Mouse (Mus musculus): Measurements from ENCODE around the gene Olfr740.

Gene Olfr740

GRCm38 (mm10) chr14:50445245-50445644 lies at the start of gene Olfr740:
TSS of gene Olfr740 (plus strand) at chr14:50445545.
- DNase-seq (ENCODE audit: low spot score) = no peak

GRCm38 (mm10) chr14:50407268-50407667 lies 38.1 kb upstream of the Olfr740 start, which contains the start of gene Olfr738:
TSS of gene Olfr738 (plus strand) at chr14:50407568.
- DNase-seq (ENCODE audit: low spot score) = no peak

GRCm38 (mm10) chr14:50418326-50418725 lies 27.0 kb upstream of the Olfr740 start, which contains the start of gene Olfr739:
TSS of gene Olfr739 (plus strand) at chr14:50418626.
- DNase-seq (ENCODE audit: low spot score) = no peak

GRCm38 (mm10) chr14:50472438-50472837 lies 27.1 kb downstream of the Olfr740 start, which contains the start of gene Olfr741:
TSS of gene Olfr741 (plus strand) at chr14:50472738.
- DNase-seq (ENCODE audit: low spot score) = no peak

- no peak for DNase-seq (ENCODE audit: low spot score)
These were observed 33.1 kb downstream of the Olfr740 start for GRCm38 (mm10) chr14:50478406-50478805.

GRCm38 (mm10) chr14:50503300-50503699 lies 58.0 kb downstream of the Olfr740 start, which contains the start of gene Olfr742:
TSS of gene Olfr742 (plus strand) at chr14:50503600.
- no peak for DNase-seq (ENCODE audit: low spot score)

All from embryo, embryonic 10 days (tissue).